Mouse (Mus musculus): ENCODE data around the gene Kctd14. TPM values are rescaled to one million over a fixed set of nuclear protein-coding genes. Genes with fewer than 3 reads are reported as not detected.
A peak's percentile ranks its signal among the peaks of the same experiment; 100 is the strongest.

Gene Kctd14
- polyA plus RNA-seq, 1 experiment, result 0.10 TPM

DNA sequence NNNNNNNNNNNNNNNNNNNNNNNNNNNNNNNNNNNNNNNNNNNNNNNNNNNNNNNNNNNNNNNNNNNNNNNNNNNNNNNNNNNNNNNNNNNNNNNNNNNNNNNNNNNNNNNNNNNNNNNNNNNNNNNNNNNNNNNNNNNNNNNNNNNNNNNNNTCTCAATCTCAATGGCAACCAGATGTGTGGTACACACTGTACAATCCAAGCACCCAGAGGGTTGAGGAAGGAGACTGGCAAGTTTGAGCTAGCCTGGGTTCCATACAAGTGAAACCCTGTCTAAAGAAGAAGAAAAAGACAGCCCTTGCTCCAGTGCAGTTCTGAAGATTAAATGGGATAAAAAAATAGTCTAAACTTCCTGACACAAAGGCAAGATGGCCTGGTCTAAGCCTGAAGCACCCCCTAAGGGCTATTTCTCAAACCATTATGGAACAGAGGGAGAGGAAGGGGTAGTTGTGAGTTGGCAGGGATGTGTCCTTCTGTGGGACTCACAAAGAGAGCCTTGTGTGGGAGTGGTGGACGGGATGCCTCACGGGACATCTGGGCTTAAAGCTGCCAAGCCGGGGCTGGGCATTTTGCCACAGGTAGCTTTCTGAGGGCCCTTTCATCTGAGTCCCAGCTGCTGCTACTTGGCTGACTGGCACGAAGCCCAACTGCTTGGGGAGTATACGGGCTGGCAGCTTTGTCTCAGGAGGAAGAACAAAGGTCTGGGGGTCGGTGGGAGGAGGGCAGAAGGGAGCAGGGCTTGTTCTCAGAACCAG lies 4.8 kb upstream of the Kctd14 start:
- Histone ChIP-seq H3K36me3 (ENCODE audit: control insufficient read depth, insufficient read depth) (no peaks in the 10 kb centered on the region), H3K79me2 (ENCODE audit: control insufficient read depth, insufficient read depth) (no peaks in the 10 kb centered on the region), H3K4me2 (ENCODE audit: low read depth) (peak overlapping the region; percentile 49), H3ac (ENCODE audit: control insufficient read depth, insufficient read length) (no peak overlapping the region), H3K27me3 (ENCODE audit: control insufficient read depth, insufficient read depth, insufficient read length) (no peaks in the 10 kb centered on the region), H3K4me3 (no peak overlapping the region)
- TF ChIP-seq TCF3 (IDR thresholded peaks at IDR 0.05; ENCODE audit: insufficient read length, low read depth), result no peak
- peak in 1 of 3 experiments; percentile 80 for TF ChIP-seq MYOG (IDR thresholded peaks at IDR 0.05; ENCODE audit: control insufficient read depth in 1 of 3, insufficient read depth in 1 of 3, insufficient read length in 2 of 3, low read depth in 2 of 3)
- peak; percentile 13 for TF ChIP-seq TCF12 (IDR thresholded peaks at IDR 0.05; ENCODE audit: insufficient read depth, poor library complexity, severe bottlenecking)
- TF ChIP-seq MYOD1 (IDR thresholded peaks at IDR 0.05; ENCODE audit: control insufficient read depth in 1 of 3, insufficient read length in 2 of 3, low read depth in 2 of 3), result peak in 2 of 3 experiments; percentile 54 to 75
- no peak for TF ChIP-seq MAX (IDR thresholded peaks at IDR 0.05; ENCODE audit: low read depth)

- Histone ChIP-seq H3K79me2 (ENCODE audit: control insufficient read depth, insufficient read depth) (no peaks in the 10 kb centered on the region), H3K4me2 (ENCODE audit: low read depth) (peak overlapping the region; percentile 49), H3K4me3 (no peak overlapping the region), H3K27me3 (ENCODE audit: control insufficient read depth, insufficient read depth, insufficient read length) (no peaks in the 10 kb centered on the region), H3K36me3 (ENCODE audit: control insufficient read depth, insufficient read depth) (no peaks in the 10 kb centered on the region), H3ac (ENCODE audit: control insufficient read depth, insufficient read length) (no peak overlapping the region)
- TF ChIP-seq TCF12 (IDR thresholded peaks at IDR 0.05; ENCODE audit: insufficient read depth, poor library complexity, severe bottlenecking) (no peak), TCF3 (IDR thresholded peaks at IDR 0.05; ENCODE audit: insufficient read length, low read depth) (no peak), USF1 (IDR thresholded peaks at IDR 0.05; ENCODE audit: low read depth) (no peak), REST (IDR thresholded peaks at IDR 0.05; ENCODE audit: insufficient read depth, insufficient read length) (no peak), POLR2AphosphoS2 (IDR thresholded peaks at IDR 0.05; ENCODE audit: insufficient read length, low read depth) (no peak), MAX (IDR thresholded peaks at IDR 0.05; ENCODE audit: low read depth) (no peak)
Measured at GRCm38 (mm10) chr7:97447050-97447531, 4.0 kb upstream of the Kctd14 start.

- Histone ChIP-seq H3K4me3 (no peak overlapping the region), H3K4me2 (ENCODE audit: low read depth) (no peak overlapping the region), H3ac (ENCODE audit: control insufficient read depth, insufficient read length) (no peak overlapping the region), H3K36me3 (ENCODE audit: control insufficient read depth, insufficient read depth) (no peaks in the 10 kb centered on the region), H3K27me3 (ENCODE audit: control insufficient read depth, insufficient read depth, insufficient read length) (no peaks in the 10 kb centered on the region), H3K79me2 (ENCODE audit: control insufficient read depth, insufficient read depth) (no peaks in the 10 kb centered on the region)
- no peak for TF ChIP-seq POLR2A (IDR thresholded peaks at IDR 0.05; ENCODE audit: insufficient read length, low read depth)
- TF ChIP-seq E2F4 (IDR thresholded peaks at IDR 0.05; ENCODE audit: insufficient read depth), result no peak
- TF ChIP-seq POLR2AphosphoS2 (IDR thresholded peaks at IDR 0.05; ENCODE audit: insufficient read length, low read depth), result no peak
- TF ChIP-seq TCF12 (IDR thresholded peaks at IDR 0.05; ENCODE audit: insufficient read depth, poor library complexity, severe bottlenecking), result no peak
Measured at GRCm38 (mm10) chr7:97452196-97452595, 1.1 kb downstream of the Kctd14 start.

DNA sequence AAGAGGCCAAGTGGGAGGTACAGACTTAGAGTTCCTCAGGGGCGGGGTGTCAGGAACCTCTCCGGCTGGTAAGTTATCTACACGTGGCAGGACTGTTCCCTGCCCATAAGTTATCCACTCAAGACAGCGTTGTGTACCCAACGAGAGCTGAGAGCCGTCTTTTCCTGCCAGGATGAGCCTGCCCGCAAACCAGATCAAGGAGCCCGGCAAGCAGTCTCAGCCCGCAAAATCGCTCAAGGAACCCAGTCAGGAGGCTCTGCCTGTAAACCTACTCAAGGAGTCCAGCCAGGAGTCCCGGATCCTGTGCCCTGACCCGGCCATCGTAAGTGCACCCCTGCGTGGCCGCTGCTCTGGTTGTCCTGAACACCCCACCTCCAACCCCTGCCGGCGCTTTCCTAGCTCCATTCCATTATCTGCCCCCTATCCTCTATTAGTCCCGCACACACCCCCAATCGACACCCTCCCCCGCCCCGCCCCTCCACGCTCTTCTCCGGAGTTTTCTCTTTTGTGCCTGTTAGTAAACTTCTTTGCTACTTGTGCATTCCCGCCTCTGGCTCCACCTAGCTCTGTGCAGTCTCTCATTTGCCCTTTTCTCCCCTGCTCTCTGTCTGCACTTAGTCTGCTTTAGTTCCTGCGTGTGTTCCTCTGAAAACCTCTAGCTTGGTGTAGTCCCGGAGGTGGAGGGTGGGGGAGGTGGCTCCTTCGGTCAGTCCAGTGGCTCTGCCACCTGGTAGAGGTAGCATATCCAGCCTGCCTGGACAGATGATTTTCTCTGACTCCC lies 2.2 kb downstream of the Kctd14 start:
- no peaks in the 10 kb centered on the region for H3K27me3 ChIP-seq (ENCODE audit: control insufficient read depth, insufficient read depth, insufficient read length)
- no peak overlapping the region for H3ac ChIP-seq (ENCODE audit: control insufficient read depth, insufficient read length)
- TF ChIP-seq POLR2A (IDR thresholded peaks at IDR 0.05; ENCODE audit: insufficient read length, low read depth), result no peak
- TF ChIP-seq MYOD1 (IDR thresholded peaks at IDR 0.05; ENCODE audit: control insufficient read depth in 1 of 3, insufficient read length in 2 of 3, low read depth in 2 of 3), result no peak
- no peak for TF ChIP-seq TCF3 (IDR thresholded peaks at IDR 0.05; ENCODE audit: insufficient read length, low read depth)
- no peak for TF ChIP-seq USF1 (IDR thresholded peaks at IDR 0.05; ENCODE audit: low read depth)
- no peak for TF ChIP-seq MAX (IDR thresholded peaks at IDR 0.05; ENCODE audit: low read depth)
- no peak for TF ChIP-seq MYOG (IDR thresholded peaks at IDR 0.05; ENCODE audit: control insufficient read depth in 1 of 3, insufficient read depth in 1 of 3, insufficient read length in 2 of 3, low read depth in 2 of 3)
- no peak for TF ChIP-seq E2F4 (IDR thresholded peaks at IDR 0.05; ENCODE audit: insufficient read depth)
- H3K79me2 ChIP-seq (ENCODE audit: control insufficient read depth, insufficient read depth), result no peaks in the 10 kb centered on the region
- no peaks in the 10 kb centered on the region for H3K36me3 ChIP-seq (ENCODE audit: control insufficient read depth, insufficient read depth)
- no peak overlapping the region for H3K4me3 ChIP-seq
- peak overlapping the region; percentile 69 for H3K4me2 ChIP-seq (ENCODE audit: low read depth)

DNA sequence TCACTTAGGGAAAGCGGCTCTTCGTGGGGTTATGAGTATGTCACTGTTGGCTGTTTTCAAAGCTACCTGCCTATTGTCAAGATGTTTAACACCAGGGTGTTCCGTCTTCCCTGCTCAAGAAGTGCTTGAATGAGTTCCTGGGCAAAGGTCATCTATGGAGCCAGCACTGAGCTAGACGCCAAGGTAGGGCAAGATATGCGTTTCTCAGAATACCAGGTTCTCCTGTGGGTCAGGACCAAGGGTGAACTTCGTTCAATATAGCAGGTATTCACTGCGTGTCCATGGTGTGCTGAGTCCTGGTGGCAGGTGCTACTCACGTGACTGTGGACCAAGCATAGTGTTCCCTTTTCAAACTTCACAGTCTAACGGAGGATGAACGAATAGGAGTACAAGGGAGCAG lies 3.7 kb downstream of the Kctd14 start:
- Histone ChIP-seq H3K4me2 (ENCODE audit: low read depth) (no peak overlapping the region), H3K27me3 (ENCODE audit: control insufficient read depth, insufficient read depth, insufficient read length) (no peaks in the 10 kb centered on the region), H3K79me2 (ENCODE audit: control insufficient read depth, insufficient read depth) (no peaks in the 10 kb centered on the region), H3K36me3 (ENCODE audit: control insufficient read depth, insufficient read depth) (no peaks in the 10 kb centered on the region), H3ac (ENCODE audit: control insufficient read depth, insufficient read length) (no peak overlapping the region), H3K4me3 (no peak overlapping the region)
- TF ChIP-seq POLR2AphosphoS2 (IDR thresholded peaks at IDR 0.05; ENCODE audit: insufficient read length, low read depth), result no peak
- no peak for TF ChIP-seq CEBPB (IDR thresholded peaks at IDR 0.05; ENCODE audit: insufficient read depth, poor library complexity, severe bottlenecking)
- TF ChIP-seq MYOG (IDR thresholded peaks at IDR 0.05; ENCODE audit: control insufficient read depth in 1 of 3, insufficient read depth in 1 of 3, insufficient read length in 2 of 3, low read depth in 2 of 3), result no peak
- no peak for TF ChIP-seq REST (IDR thresholded peaks at IDR 0.05; ENCODE audit: insufficient read depth, insufficient read length)
- no peak for TF ChIP-seq USF1 (IDR thresholded peaks at IDR 0.05; ENCODE audit: low read depth)
- TF ChIP-seq TCF3 (IDR thresholded peaks at IDR 0.05; ENCODE audit: insufficient read length, low read depth), result no peak

Data from myocyte (in vitro differentiated cells).